Mouse (Mus musculus): ENCODE results near the gene Rtf2.

GRCm38 (mm10) chr2:172481654-172482385, 41.5 kb downstream of the Rtf2 start:
- no peak for TF ChIP-seq POLR2A (IDR thresholded peaks at IDR 0.05; ENCODE audit: extremely low read depth, insufficient read depth, low read length)
- no peak for TF ChIP-seq CTCF (IDR thresholded peaks at IDR 0.05; ENCODE audit: low read depth, low read length)
